ENCODE assay signal across 8 mouse cellular contexts in the genomic region with DNA sequence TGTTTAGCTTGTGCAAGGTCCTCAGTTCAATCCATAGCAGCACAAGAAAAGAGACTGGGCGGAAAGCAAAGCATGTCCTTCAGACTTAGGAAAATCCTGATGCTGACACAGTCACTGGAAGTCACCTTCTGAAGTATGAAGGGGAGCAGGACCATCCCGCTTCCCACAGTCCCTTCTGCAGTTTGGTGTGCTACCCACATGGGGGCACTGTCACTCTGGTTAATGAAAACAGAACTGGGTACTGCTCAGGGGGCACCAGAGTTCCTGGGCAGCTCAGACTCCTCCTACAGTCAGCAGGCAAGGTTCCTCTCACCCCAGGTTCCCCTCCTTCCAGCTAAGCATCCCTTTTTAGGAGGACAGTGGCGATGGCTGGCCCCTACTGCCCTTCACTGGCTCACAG. TPM values are rescaled to one million over a fixed set of nuclear protein-coding genes. Genes with fewer than 3 reads are reported as not detected.
A peak's percentile ranks its signal among the peaks of the same experiment; 100 is the strongest.
DNase-seq lines count a peak whose midpoint lies in the region; ATAC-seq and TF ChIP-seq lines count a peak whose summit lies in the region.
"Had no signal": no experiment of that assay in that cellular context is flagged by ENCODE, and none has a peak within 500 bp of the region (broad histone marks: within the 10 kb centered on the region; RNA-seq: fewer than 3 reads in every experiment).

No protein-coding gene starts in this region.

- H3K4me3 ChIP-seq in kidney, embryonic 15.5 days (replicated peaks): no peak overlapping the region
- H3K4me3 ChIP-seq in lung, embryonic 14.5 days (ENCODE audit: low read depth, low read length): no peak overlapping the region
- H3K4me3 ChIP-seq: erythroblast, embryonic 14.5 days had no signal

- no peak overlapping the region for H3K4me2 ChIP-seq in kidney, embryonic 15.5 days
- H3K4me2 ChIP-seq in lung, embryonic 14.5 days: no peak overlapping the region

- no peak for ATAC-seq in kidney, embryonic 15.5 days (replicated peaks; ENCODE audit: low FRiP score)
- peak; percentile 80 for ATAC-seq in common myeloid progenitor, adult 5-6 weeks (replicated peaks; ENCODE audit: low read depth, poor library complexity, severe bottlenecking)
- ATAC-seq in lung, embryonic 14.5 days (ENCODE audit: insufficient read depth): no peak

- no peaks in the 10 kb centered on the region for H3K9me3 ChIP-seq in kidney, embryonic 15.5 days (replicated peaks)
- H3K9me3 ChIP-seq in lung, embryonic 14.5 days (ENCODE audit: low read depth, low read length): no peaks in the 10 kb centered on the region

- TF ChIP-seq CTCF in lung, embryonic 14.5 days (IDR thresholded peaks at IDR 0.05; ENCODE audit: low read depth): peak; percentile 79

- H3K9ac ChIP-seq in kidney, embryonic 15.5 days: no peak overlapping the region
- H3K9ac ChIP-seq in lung, embryonic 14.5 days: no peak overlapping the region

- DNase-seq in kidney, adult 18-20 months: peak; percentile 24
- DNase-seq in urinary bladder, postnatal 25 days (ENCODE audit: low spot score): peak; percentile 10
- no peak for DNase-seq in urinary bladder, postnatal 4 days (ENCODE audit: low spot score in 2 of 2)
- peak; percentile 74 for DNase-seq in lung, embryonic 14.5 days
- no peak for DNase-seq in ovary, postnatal 10 days (ENCODE audit: low spot score)

- H3K36me3 ChIP-seq in kidney, embryonic 15.5 days: no peaks in the 10 kb centered on the region
- no peaks in the 10 kb centered on the region for H3K36me3 ChIP-seq in lung, embryonic 14.5 days (ENCODE audit: insufficient read depth)

- peaks cover 14% of the 10 kb centered on the region for H3K4me1 ChIP-seq in kidney, embryonic 15.5 days
- no peaks in the 10 kb centered on the region for H3K4me1 ChIP-seq in lung, embryonic 14.5 days (ENCODE audit: insufficient read depth)

- WGBS in kidney, embryonic 15.5 days: 63% methylated on average over 3 of the region's 3 CpGs
- WGBS in lung, embryonic 14.5 days: 46% methylated on average over 3 of the region's 3 CpGs

- H3K27ac ChIP-seq in kidney, embryonic 15.5 days: no peak overlapping the region
- H3K27ac ChIP-seq in lung, embryonic 14.5 days (ENCODE audit: low read depth): no peak overlapping the region

- no peaks in the 10 kb centered on the region for H3K27me3 ChIP-seq in kidney, embryonic 15.5 days
- no peaks in the 10 kb centered on the region for H3K27me3 ChIP-seq in lung, embryonic 14.5 days (ENCODE audit: insufficient read depth, low read length)

RNA-seq across cellular contexts. Expression of a gene that starts 30.9 kb away (rescaled TPM):
- 0.04 and 0.08 TPM in 2 replicates for polyA plus RNA-seq in kidney, embryonic 15.5 days (2015; fragmentation: Nextera tagmentation; extraction: Ambion mirVana)
- not detected in 2 replicates for total RNA-seq in common myeloid progenitor, adult 5-6 weeks (2017)
- polyA plus RNA-seq in lung, embryonic 14.5 days (2014; fragmentation: Nextera tagmentation; extraction: Ambion mirVana): 0.16 and 0.39 TPM in 2 replicates
- polyA plus RNA-seq: erythroblast, embryonic 14.5 days had no signal

RNA-seq across cellular contexts. Expression of a gene that starts 35.2 kb away (rescaled TPM):
- polyA plus RNA-seq in kidney, embryonic 15.5 days (2015; fragmentation: Nextera tagmentation; extraction: Ambion mirVana): 10.2 and 12.9 TPM in 2 replicates
- 7.0 and 11.9 TPM in 2 replicates for total RNA-seq in common myeloid progenitor, adult 5-6 weeks (2017)
- polyA plus RNA-seq in lung, embryonic 14.5 days (2014; fragmentation: Nextera tagmentation; extraction: Ambion mirVana): 8.9 and 9.9 TPM in 2 replicates

RNA-seq across cellular contexts. Expression of a gene that starts 51.9 kb away (rescaled TPM):
- polyA plus RNA-seq in kidney, embryonic 15.5 days (2015; fragmentation: Nextera tagmentation; extraction: Ambion mirVana): 1.8 and 2.5 TPM in 2 replicates
- total RNA-seq in common myeloid progenitor, adult 5-6 weeks (2017): not detected in 2 replicates
- polyA plus RNA-seq in lung, embryonic 14.5 days (2014; fragmentation: Nextera tagmentation; extraction: Ambion mirVana): 1.5 and 2.6 TPM in 2 replicates

Comparison
In these comparisons a context has a peak if more than half of its experiments do, and no peak if none do; other contexts are left out.
1. DNase-seq: peak in kidney, adult 18-20 months (single experiment), urinary bladder, postnatal 25 days (single experiment) and lung, embryonic 14.5 days (single experiment); none in urinary bladder, postnatal 4 days (0 of 2) and ovary, postnatal 10 days (single experiment).